Mouse (Mus musculus): ENCODE data around the gene Hoxd13.

The Hoxd13 gene

DNA sequence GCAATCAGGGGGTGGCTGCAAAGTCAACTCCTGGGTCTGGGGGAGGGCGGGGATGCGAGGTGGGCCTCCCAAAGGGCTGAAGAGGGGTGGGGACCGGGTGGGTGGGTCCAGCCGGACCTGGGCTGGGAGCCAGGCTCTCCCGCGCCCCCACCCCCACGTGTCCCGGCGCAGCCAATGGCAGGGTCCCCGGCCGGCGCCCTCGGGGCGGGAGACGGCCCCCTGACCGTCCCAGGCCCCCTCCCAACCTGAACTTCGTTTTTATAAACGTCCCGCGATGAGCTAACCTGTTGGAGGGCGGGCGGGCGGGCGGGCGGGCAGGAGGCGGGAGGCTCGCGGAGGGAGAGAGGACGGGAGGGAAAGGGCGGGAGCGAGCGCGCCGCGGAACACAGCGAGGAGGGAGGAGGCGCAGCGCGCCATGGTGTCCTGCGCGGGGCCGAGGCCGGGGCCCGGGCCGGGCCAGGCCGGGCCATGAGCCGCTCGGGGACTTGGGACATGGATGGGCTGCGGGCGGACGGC is at the start of gene Hoxd13:
Hoxd13 (plus strand) TSS at position 469 of the 516 bp plus-strand sequence.
- no peak for DNase-seq (ENCODE audit: low read depth, low spot score)

DNA sequence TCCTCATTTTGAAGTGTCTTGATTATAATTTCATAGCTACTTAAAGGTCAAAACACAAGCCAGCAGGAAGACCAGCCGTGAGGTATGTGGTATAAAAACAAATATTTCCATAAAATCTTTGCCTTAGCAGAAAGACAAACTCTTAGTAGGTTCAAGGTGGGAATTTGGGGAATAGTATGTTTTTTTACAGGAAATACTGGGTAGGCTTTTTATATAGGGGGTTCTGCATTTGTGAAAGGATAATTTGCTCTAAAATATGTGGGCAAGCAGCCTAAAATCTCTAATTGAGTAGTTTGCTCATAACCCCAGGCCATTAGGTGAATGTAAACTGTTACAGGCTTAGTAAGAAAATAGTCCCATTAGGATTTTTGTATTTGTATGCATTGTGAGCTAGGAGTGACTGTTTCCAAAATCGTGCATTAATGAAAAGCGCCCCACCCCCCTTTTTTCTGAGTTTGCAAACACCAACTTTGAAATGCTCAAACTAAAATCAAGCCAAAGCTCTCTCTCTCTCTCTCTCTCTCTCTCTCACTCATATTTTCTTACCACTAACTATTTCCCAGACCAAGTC is 48.3 kb upstream of the Hoxd13 start:
- DNase-seq (ENCODE audit: low read depth, low spot score): no peak

DNA sequence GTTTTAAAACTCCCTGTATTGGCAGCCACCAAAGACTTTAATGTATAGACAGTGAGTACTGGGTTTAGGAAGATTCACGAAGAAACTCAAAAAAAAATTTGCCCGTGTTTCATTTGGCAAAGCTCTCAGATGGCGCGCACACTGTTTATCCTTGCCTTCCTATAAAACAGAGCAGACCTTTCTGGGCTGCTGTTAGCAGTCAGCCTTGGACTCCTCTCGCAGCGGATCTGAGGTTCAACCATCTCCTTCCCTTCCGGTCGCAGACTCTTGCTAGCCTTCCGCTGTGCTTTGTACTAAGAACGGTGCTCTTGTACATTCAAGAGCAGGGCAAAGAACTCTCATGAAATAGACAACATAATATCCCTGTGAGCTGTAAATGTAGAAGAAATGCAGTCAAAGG is 47.7 kb upstream of the Hoxd13 start:
- DNase-seq (ENCODE audit: low read depth, low spot score): no peak

DNA sequence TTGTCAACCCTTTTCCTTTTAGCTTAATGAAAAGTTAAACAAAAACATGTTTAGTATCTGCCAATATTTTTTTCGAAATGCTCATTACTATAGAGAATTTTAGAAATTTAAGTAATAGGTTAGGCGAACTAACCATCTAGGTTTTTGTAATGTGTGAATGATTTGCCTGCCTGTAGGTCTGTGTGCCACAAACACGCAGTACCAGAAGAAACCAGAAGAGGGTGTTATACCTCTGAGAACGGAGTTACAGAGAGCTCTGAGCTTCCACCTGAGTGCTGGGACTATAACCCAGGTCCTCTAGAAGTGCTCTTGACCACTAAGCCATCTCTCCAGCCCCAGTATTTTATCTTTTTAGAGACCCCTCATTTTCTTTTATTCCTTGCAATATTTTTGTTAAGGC is 32.7 kb upstream of the Hoxd13 start:
- DNase-seq (ENCODE audit: low read depth, low spot score): no peak

DNA sequence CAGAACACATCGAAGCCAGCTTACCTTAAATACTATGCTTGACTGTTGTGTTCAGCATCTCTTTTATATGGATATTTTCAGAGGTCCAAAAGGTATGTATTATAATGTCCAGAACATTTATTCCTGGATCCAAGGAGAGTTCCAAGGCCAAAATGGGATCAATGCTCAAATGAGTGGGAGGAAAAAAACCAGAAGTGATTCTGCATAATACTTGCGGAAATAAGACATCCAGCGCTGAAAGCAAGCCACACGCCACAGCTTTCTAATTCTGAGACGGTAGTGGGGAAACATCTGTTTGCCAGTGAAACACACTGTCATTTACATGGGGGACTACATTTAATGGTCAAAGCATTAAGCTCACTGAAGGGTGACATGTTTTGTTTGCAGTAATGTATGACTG is 25.7 kb upstream of the Hoxd13 start:
- DNase-seq (ENCODE audit: low read depth, low spot score): no peak

DNA sequence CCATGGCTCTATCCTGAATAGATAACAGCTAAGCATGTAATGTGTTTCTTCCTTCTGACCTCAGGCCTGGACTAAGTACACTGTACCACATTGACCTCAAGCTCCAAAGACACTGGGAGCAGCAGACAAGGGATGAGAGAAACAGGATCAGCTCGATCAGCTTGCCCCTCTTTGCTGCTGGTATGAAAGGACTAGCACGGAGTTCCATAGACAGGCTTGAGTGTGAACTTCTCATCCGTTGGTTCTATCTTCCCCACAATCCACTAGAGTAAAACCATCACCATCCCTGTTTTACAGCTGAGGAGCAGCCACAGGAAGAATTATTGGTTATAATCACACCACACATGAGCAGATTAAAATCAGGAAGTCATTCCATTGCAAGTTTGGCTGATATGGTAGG is 22.5 kb upstream of the Hoxd13 start:
- DNase-seq (ENCODE audit: low read depth, low spot score): no peak

DNA sequence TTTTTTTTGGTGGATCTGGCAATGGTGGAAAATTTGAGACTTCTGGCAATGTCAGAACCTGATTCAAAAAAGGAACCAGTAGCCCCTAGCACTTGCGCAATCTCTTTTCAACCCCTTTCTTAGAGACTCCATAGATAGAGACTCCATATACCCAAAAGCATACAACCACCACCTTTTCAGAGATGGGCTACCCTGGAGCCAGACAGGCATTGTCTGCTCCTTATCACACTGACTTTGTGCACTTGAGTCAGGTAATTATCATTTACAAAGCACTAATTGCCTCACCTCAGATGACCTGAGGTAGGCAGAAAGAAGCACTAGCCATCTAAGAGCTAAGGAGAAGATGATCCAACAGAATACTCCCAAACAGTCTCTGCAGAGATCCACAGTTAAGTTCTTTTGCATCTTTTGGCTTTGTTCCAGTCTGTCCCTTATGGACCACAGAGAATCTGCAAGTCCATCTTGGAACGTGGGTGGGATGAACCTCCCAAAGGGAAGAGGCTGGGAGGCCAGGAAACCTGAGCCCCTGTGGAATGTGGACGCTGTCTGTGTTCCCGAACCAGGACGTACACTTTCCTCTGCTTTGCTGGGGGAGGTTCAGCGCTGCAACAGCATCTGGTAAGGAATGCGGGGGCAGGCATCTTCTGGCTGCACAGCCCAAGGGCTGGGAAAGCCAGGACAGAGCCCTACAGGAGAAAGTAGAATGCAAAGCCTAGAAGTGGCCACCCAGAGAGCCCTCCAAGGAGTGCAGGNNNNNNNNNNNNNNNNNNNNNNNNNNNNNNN is 20.8 kb upstream of the Hoxd13 start:
- no peak for DNase-seq (ENCODE audit: low read depth, low spot score)

DNA sequence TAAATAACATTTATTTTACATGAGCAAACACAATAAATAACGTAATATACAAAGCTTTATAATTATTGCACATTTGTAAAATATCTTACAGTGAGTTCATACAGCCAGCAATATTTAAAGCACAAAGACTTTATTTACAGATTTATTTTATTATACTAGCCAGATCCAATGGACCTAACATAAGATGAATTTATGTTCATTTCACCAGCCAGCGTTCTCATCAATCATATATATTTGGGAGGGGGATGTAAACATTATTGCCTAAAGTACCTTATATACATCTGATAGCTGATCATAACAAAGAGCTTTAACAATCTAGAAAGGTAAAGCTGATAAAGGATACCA is 15.1 kb upstream of the Hoxd13 start:
- no peak for DNase-seq (ENCODE audit: low read depth, low spot score)

DNA sequence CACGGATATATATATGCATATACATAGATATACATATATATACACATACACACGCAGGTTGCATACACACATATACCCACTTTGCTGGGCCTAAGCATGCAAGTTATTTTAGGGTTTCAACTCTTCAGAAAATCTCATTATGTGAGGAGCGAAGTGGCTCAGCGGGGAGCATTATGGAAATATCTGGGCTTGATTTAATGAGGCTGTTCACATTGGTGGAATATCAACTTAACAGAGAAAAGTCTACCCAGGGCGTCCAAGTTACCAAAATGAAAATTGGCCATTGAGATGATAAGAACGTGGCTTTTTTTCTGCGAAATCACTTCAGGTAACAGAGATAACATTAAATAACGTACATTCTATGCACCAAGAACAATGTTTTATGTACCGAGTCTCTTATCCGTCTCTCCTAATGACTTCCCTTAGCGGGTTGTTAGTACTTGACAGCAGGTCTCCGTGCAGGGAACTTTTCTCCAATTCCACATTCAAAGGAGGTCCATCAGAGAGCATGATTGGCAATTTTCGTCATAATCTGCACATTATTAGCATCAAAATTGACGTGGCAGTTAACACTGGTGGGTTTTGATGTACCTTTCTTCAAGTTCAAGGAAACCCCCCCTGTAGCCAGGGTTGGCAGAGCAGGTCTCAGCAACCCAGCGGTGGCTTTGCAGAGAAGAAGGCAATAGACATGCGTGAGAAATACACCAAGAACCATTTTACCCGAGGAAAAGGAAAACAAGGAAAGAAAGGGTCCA is 14.2 kb upstream of the Hoxd13 start:
- no peak for DNase-seq (ENCODE audit: low read depth, low spot score)

DNA sequence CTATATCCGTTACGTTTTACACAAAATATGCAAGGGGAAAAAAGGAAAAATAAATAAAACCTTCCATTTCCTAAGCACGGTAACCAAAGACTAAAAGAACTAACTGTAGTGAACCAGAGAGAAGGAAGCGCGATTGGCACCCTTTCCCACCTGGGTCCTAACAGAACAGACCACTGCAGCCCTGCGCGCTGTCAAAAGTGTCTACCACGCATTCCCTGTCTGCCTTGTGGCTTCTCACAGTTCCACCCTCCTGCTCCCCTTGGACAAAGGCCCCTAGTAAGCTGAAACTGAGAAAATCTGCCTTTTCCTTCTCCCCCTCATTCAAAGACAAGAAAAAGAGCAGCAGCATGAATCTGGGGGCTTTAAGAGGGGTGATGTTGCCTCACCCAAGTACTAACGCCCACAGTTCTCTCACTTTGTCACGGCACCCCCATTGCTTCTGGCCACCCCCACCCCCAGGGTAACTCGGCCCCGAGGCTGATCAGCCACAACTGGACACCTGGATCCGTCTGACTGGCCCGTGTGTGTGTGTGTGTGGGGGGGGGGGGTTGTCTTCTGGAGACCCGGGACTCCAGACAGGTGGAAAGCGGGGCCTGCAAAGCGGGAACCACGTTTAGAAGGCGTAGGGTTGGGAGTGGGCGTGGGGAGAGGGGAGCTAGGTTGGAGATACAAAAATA is 13.2 kb upstream of the Hoxd13 start:
- no peak for DNase-seq (ENCODE audit: low read depth, low spot score)

DNA sequence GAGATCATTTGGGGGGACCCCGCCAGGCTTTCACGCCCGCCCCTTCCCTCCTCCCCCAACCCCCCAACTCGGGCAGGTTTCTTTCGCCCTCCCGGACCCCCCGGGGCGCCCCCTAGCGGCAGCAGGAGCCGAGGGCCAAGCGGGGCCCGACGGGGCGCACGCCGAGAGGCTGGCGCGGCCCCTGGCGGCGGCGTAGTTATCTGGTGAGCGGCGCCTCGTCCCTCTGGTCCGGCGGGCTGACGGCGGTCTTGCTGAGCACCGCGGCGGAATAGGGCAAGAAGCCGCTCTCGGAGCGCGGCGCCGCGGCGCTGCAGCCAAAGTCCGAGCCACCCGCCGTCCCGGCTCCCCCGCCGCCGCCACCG is 12.7 kb upstream of the Hoxd13 start:
- no peak for DNase-seq (ENCODE audit: low read depth, low spot score)

DNA sequence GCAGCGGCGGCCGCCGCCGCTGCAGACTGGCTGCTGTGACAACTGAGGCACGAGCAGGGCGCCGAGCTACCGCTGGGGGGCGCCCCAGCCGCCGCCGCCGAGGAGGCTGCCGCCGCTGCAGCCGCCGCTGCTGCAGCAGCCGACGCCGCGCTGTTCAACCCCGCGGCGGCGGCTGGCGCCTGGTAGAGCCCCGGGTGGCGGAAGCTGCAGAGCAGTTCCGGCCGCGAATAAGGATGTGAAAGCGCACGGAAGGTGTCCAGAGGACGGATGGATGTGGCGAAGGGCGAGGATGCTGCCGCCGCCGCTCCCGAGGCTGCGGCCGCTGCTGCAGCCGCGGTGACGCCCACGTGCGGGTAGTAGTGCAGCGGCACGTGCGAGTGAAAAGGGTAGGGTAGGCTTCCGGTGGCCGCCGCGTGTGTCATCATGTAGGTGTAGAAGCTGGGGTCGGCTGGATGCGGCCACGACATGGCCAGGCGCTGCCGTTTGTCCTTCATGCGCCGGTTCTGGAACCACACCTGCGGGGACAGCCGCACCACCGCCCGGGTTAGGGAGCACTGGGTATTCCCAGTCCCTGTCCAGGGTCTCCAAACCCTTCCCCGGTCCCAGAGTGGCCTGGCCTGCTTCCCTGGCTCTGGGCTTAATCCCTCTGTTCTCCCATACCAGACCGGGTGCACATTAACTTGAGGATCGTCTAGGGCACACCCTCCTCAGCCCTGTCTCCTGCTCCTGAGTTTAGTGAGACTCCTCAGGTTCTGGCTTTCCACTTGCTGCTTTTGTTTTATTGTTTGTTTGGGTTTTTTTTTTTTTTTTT is 12.1 kb upstream of the Hoxd13 start:
- DNase-seq (ENCODE audit: low read depth, low spot score): no peak

DNA sequence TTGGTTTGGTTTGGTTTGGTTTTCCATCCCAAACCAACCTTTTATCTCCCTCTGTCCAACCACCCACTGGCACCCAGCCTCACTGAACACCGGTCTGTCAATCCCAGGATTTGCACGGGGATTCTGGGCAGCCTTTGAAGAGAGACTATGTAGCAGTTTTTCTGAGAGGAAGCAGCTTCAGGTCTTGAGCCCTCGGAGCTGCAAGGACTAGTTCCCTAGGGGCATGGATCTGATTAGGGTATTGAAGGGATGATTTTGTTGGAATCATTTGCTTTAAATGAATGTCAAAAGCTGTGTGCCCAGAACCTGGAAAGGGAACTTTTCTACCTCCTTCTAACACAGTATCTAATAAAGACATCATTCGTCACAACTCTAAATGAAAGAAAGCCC is 11.5 kb upstream of the Hoxd13 start:
- DNase-seq (ENCODE audit: low read depth, low spot score): no peak

DNA sequence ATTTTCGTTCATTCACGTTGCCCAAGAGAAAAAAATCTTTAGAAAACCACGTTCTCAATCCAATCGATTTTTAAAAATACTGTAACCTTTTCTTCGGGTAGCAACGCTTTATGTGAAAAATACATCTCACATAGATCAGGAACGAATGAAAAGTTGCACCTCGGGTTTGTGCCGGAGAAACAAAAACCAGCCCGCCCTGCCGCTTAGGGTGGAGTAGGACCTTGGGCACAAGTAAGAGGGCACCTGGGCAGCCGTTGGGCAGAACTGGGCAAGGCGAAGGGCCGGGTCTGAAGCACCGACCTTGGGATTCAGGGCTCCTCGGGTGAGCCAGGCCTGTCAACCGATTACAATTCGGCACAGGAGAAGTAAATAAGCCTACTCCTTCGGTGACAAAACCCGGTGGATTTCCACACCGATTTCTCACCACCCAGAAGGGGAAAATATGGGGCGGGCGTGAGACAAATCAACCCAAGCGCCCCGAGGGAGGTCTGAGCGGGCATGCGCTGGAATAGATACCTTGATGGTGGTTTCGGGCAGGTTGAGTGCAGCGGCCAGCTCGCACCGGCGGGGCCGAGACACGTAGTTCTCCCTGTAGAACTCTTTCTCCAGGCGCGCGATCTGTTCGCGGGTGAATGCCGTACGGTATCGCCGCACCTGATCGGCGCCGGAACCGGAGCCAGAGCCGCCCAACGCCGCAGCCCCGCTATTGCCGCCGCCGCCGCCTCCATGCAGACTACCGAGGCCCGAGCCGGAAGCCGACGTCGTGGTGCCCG is 10.7 kb upstream of the Hoxd13 start:
- DNase-seq (ENCODE audit: low read depth, low spot score): no peak

DNA sequence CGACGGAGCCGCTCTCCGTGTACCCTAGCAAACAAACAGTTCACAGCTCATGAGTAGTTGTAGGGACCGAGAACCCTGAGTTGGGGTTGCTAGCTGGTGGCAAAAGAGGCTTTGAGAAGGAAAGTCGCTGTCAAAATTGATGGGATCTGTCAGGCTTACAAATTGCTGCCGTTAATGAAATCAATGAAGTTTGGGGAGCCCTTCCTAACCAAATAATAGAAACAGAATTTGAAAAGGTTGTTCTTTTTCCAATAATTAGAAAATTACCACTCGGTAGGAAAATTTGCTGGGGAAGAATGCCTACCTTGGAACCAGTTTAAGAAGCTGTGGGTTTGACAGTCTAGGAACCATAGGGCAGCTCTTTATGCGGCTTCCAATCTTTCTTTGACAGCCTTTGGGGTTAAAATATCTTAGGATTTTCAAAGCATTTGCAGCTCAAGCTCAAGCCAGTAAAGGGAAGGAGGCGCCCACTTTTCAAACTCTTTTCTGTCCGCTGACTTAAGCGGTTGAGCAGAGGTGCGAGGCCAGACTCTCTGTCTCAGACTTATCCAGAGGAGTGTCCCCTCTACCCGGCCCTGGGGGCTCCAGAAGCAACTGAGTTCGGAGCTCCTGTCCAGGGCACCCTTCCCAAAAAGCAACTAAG is 10.0 kb upstream of the Hoxd13 start:
- DNase-seq (ENCODE audit: low read depth, low spot score): no peak

DNA sequence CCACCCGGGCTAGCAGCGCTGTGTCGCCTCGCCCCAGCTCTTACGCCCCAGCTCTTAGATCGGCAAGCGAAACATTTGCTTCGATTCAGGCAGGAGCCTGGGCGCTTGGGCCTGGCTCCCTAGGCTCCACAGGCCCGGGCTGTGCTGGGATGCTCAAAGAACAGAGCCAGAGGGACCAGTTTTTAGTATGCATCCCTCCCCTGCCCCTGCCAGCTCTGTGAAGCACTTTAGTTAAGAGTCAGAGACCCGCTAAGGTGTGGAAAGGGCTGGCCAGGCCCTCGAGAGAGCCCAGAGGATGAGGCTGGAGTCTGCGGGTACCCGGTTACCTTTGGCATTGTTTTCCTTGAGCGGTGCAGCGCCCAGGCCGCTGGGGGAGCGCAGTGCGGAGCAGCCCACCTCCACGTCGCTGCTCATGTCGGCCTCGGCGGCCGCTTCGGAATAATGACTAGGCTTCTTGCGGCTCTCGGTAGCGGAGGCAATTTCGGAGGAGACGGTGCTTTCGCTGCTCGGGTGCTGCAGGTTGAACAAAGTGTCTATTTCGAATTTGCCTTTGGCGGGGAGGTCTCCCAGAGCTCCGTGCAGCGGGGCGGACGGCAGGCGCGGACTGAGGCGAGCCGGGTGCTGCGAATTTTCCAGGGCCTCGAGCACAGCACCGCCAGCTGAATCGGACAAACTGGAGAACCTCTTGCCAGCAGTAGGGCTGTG is 9.3 kb upstream of the Hoxd13 start:
- no peak for DNase-seq (ENCODE audit: low read depth, low spot score)

DNA sequence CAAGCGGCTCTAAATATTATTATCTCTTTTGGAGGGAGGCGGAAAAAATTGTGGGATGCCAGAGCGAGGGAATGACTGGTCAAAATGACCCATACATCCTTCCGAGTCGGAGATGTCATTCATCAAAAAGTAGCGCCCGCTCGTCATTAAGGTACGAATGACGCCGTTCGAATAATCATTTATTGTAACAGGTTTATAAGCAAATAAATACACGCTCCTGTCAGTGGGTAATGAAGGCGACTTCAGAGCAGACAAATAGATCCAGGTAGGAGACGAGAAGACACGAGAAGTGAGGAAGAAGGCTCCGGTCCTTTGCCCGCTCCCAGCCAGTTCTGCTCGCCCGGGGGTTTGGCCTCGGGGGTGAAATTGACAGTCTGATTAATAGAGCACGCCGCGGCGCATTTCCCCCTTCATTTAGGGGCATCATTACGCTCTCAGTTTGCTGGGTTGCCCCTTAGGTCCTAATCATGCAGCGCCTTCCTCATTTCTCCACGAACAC is 8.6 kb upstream of the Hoxd13 start, which contains the start of gene Evx2:
Evx2 (minus strand) TSS at position 51 of the 499 bp plus-strand sequence.
- DNase-seq (ENCODE audit: low read depth, low spot score): no peak

DNA sequence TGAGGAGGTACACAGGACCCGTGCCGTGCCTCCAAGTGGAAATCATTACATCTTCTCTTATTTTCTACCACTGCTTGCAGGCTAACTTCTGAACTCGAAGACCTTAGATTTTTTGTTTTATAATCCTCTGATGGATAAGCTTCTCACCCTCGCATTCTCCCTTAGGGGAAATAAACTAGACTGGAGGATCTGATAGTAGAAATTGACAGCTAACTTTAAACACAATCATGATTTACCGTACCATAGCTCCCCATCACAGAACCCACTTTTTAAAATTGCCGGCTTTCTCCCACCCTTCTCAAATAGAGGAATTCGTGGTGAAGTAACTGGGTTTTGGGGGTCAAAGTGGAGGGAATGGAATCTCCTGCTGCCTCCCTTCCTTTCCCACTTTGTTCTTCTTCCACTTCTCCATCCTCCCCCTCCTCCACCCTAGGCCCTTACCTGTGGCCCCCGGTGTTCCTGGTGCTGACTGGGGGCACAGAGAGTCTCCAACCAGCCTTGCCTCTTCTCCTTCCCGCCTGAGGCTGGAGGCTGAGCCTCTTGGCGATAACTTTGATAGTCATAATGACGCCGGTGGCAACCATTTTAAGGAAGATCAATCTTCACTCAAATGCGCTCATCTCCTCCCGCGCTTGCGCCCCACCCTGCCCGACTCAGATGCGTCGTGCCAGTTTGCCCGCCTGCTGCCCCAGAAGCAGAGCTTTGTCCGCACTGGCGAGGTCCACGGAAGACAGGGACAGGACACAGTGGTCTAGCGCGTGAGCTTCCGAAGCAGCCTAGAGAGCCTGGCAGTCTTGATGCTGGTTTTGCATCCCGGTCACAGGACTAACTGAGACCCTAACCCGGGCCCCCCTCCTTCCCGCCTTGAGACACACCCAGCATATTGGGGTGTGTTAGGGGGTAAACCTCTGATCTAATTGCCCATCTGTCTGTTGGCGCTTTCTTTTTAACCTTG is 7.4 kb upstream of the Hoxd13 start:
- no peak for DNase-seq (ENCODE audit: low read depth, low spot score)

All from WW6 (cell line).